Mouse (Mus musculus): ENCODE data around the gene Tacc2.

Tacc2 gene

DNA sequence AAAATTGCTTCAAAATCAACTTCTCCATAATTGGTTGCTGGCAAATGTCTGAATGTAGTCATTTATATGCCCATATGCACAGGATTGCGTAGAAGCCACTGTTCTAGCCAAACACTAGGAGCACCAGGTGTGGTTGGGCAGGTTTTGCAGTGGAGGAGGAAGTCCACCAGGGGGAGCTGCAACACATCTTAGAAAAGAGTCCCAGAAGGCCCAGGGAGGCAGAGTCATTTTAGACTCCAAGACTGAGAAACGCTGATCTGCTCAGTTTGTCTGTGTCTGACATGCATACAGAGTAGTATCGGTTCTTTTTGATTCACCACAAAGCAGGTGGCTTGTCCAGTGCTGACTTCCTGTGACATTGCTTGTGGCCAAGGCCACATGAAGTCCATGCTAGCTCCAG, 193.5 kb downstream of the Tacc2 start:
- peak; percentile 89 for DNase-seq (ENCODE audit: low read depth, low spot score)

DNA sequence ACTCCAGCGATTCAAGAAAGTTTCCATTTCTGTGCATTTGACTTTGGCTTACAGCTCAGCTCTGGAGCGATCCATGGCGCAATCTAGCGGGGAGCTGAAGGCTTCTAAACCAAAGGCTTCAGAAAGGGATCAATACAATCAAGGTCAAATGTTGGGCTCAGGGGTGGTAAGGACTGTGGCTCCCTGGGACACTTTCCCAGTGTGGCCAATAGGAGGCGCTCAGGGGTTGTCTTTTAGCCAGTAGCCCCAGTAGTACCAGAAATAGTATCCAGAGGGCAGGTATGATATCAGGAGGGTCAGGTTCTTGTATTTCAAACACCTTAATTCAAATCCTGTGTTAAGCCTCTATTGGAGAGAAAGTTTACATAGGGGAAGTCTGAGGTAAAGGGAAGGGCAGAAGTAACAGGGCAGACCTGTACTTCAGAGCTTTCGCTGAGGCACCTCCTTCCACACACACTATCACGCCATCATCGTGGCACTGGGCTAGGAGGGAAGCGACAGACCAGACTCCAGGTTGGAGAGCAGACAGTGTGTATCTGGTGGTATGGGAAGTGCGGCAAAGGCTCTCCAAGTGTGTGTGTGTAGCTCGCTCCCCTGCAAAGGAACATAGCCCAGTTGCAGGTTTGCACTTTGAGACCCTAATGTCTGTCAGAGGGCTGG, 196.1 kb downstream of the Tacc2 start:
- DNase-seq (ENCODE audit: low read depth, low spot score), result peak; percentile 64

DNA sequence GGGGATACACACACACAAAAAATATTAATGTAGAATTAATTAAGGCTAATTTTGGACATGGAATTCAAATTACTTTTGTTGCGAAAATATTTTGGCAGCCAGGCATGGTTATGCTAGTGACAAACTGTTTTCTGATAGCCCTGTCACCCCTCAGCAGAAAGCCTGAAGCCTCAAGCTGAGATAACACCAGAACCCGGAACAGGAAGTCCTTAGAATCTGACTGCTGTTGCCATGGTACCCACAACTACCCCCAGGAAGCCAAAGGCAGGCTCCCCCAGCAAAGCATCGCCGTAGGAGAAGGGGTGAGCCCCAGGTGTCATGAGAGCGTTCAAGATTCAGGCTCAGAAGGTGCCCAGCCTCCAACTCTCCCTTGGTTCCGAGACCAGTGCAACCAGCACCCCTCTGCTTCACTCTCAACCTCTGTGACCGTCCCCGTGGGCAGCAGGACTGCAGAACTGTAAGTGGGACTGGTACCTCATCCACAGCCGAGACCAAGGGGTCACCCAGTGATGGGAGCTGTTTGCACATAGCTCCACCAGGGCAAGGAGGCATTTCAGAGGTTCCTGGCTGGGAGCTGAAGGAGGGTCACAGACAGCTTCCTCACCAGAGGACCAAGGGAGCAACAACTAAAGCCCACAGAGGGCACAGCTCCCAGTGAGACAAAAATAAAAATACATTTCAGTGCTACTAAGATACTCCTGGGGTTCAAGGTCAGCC, 196.8 kb downstream of the Tacc2 start, which contains the start of gene Btbd16:
Gene Btbd16, plus strand, starts transcription at position 156 of the 717 bp plus-strand sequence.
- DNase-seq (ENCODE audit: low read depth, low spot score), result no peak

DNA sequence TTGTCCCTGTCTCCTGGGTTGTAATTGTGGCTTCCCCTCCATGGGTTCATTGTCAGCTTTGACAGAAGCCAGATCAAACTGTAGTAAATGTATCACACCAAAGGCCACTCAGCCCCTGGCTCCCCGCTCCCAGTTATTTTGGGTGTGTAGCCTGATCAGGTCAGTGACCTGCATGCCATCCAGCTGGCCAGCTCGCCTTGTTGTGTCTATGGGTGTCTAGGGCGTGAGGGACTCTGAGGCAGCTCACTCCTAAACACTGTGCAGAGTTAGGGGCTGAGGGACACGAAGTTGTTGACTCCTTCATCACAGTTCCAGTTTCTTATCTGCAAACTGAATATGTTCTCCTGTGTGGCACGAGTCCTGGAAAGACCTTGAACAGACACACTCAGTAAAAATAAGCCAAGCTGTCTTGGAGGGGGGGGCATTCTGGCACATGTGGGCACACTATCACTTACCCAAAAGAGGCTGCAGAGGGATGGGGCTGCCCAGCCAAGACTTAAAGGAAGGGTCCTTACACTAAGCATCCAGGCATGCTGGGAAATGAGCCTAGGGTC, 203.7 kb downstream of the Tacc2 start:
- no peak for DNase-seq (ENCODE audit: low read depth, low spot score)

DNA sequence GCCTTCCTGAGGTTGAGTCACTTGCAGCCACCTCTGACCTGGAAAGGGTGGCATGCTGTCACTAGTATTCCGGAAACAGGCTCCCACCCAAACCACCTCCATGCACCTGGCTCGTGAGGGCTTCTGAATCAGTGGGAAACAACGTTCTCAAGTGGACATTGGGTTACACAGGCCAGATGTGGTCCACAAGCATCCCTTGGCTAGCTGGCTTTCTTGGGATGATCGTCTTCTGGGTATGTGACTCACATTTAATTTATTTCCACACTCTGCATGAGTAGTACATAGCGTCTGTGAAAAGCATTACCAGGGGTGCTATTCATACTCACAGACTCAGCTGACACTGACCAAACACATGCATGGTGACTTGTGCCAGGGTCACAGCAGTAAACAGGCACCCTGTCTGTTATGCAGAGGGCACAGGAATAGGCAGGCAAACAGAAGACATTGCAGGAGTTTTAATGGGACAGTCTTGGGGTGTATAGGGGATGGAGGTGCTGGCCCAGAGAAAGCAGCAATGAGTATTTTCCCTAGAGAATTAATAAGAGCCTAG, 205.3 kb downstream of the Tacc2 start:
- peak; percentile 70 for DNase-seq (ENCODE audit: low read depth, low spot score)

DNA sequence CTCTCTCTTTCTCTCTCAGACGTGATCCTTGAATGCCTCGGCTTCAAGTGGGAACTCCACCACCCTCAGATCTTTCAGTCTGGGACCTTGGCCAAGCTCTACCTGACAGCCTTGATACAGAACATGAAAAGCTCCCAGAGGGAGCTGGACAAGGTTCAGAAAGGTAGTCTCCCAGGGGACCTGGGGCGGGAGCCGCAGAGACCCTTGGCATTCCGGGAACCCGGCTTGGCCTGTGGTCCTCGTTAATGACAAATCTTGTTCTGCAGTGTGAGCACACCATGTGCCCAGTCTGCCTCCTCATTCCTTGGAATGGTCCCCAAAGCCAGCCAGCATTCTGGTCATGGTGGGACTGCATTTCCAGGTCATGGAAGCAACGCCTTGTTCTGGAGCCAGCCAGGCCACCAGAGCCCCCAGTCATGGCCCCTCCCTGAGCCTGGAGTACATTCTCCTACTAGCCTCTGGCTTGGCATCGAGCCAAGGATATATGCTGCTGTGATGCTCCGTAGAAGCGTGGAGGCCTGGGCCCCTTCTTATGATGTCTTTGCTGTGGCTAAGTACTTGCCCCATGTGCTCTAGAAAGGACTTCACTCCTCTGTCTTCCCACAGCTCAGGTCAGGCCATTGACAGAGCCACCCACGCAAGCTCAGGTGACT, 208.8 kb downstream of the Tacc2 start:
- DNase-seq (ENCODE audit: low read depth, low spot score), result no peak

DNA sequence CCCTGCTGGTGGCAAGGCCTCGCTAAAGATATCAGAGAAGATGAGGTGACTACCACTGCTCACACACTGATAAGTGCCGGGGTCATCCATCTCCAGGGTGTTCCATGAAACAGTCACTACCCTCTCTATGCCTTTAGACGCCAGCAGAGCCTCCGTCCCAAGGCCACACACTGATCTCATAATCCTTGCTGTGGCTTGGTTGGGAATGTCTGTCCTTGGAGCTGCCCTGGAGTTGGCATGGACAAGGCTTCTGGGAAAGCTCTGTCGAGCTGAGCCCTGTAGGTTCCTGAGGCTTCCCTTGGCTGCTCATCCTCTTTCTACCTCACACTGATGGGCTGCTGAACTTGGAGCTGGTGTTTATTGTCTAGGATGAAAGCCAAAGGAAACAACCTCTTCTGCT, 209.5 kb downstream of the Tacc2 start:
- DNase-seq (ENCODE audit: low read depth, low spot score), result no peak

DNA sequence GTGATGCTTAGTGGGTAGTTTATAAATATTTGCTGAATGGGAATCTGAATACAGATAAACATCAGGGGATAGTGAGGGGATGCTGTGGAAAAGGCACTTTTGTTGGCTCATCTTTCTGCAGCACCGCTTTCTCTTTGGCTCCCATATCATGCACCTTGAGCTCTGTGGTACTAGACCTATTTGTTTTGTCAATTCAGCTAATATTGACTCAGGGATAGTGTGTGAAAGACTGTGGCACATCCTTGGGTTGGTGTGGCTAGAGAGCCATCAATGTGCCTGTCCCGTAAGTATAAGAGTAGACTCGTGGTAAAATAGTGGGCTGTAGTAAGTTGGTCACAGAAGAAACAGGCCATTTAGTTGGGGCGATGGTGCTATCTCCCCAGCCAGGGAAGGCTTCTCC, 210.3 kb downstream of the Tacc2 start:
- DNase-seq (ENCODE audit: low read depth, low spot score), result no peak

DNA sequence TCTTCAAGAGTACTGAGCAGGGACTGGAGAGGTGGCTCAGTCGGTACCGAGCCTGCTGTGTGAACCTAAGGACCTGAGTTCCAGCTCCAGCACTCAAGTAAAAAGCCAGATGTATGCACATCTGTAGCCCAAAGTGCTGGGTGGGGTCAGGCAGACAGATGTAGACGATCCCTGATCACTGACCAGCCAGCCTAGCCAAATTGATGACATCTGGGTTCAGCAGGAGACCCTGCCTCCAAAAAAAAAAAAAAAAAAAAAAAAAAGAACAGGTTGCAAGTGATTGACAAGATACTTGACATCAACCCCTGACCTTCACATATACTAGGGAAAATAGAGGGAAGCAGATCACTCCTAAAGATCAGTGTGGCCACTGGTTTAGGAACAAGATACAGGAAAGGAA, 211.7 kb downstream of the Tacc2 start:
- DNase-seq (ENCODE audit: low read depth, low spot score), result no peak

DNA sequence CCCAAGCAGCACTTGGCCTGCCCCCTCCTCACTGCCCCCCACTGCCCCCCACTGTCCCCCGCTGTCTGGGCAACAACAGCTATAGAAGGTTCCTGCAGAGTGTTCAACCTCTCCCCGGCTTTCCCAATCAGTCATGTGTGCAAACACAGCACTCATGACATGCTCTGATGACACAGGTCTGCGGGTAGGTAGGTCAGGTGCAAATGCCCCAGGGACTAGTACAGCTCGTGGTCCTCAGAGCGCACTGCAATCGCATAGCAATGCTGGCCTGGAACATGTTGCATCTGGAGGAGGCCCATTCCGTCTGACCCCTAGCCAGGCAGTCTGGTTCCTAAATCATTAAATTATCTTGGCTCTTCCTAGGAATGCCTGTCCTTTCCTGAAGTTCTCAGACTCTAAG, 212.2 kb downstream of the Tacc2 start:
- DNase-seq (ENCODE audit: low read depth, low spot score), result no peak

DNA sequence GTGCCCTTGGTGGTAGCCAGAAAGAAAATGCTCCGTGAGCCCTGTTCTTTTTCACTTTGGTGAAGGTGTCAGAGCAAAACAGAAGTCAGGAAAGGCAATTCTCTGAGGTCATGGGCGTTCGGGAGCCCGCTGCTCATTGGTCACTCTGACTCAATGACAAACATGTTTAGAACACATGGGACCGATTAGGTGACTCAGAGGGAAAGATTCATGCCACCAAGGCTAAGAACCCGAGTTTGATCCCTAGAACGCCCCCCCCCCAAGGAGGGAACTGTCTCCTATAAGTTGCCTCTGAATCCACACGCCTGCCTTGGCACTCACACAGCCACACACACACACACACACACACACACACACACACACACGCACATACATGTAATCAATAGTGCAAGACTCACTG, 216.4 kb downstream of the Tacc2 start:
- DNase-seq (ENCODE audit: low read depth, low spot score), result peak; percentile 64

DNA sequence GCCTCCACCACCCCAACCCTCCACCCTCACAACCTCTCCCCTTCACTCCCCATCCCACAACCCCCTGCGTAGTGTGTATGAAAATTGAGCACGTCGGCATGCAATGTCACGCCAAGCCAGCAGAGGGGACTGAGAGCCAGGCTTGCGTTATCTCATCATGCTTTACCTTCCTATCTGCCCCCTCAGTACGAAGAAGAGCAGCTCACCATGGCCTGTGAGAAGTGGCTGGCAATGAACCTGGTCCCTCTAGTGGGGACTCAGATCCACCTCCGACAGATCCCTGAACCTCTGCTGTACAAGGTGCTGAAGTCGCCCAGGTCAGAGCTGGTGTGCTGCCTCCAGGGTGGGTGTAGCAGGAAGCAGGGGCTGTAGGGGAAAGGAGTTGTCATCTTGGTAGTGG, 219.5 kb downstream of the Tacc2 start:
- DNase-seq (ENCODE audit: low read depth, low spot score), result no peak

DNA sequence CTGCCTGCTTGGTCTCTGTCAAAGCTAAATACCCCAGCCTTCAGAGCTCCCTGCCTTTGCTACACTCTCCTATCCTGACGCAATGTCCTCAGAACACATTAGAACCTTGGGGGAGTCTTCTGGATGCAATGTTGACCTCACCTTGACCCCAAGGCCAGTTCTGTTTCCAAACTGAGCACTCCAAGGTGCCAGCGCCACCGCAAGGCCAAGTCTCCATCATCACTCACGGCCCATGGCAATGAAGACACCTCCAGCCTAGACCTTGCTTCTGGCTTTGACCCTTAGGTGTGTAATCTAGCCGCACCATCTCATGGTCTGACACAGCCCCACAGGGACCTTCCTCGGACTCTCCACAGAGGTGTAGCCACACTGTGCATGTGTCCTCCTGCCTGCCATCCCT, 220.3 kb downstream of the Tacc2 start:
- DNase-seq (ENCODE audit: low read depth, low spot score), result no peak

DNA sequence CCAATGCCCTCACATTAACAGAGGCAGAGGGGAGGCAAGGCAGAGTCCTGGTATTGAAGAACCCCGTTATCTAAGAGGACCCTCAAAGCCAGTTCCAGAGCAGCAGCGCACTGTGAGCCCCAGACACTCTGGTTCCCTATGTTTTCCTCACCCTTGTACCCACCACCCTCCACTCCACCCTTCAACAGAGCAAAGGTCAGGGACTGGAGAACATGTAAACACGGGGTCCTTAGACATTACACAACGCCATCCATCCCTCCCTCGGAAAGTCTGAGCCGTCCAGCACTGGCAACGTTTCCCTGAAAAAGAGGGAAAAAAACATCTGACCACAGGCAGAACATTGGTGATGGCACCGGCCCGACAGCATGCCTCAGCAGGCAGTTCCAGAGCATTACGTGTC, 222.2 kb downstream of the Tacc2 start:
- no peak for DNase-seq (ENCODE audit: low read depth, low spot score)

DNA sequence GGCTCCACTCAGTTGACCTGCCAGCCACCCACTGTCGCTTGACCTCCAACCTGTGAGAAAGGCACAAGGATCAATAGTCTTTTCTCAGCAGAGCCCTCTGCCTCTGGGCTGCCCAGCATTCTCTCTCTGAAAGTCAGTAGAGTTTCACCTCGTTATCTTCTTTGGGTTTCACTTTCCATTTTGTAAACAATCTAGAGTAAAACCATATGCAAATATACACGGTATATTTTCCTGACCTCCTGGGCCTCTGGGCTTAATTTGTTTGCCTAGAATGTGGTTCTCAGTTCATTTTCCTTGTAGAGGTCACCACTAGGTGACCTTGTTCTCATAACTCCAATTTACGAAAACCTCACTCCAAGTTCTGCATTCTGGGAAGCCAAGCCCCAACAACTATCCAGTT, 223.4 kb downstream of the Tacc2 start:
- no peak for DNase-seq (ENCODE audit: low read depth, low spot score)

DNA sequence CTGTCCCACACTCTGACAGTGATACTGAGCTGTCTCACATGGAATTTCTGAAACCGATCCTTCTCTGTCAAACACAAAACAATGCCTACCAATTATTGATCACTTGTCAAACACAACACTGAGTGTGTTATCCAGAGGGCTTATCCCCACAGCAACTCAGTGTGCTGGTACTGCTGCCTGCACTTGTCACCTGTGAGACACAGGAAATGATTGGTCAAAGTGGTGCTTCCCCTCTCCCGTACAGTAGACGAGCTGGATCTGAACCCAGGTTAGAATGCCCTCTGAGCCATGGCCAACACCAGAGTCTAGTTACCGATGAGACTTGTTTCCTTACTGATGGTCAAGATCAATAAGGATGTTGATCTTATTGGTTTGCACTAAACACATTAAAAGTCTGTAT, 224.6 kb downstream of the Tacc2 start:
- DNase-seq (ENCODE audit: low read depth, low spot score), result no peak

DNA sequence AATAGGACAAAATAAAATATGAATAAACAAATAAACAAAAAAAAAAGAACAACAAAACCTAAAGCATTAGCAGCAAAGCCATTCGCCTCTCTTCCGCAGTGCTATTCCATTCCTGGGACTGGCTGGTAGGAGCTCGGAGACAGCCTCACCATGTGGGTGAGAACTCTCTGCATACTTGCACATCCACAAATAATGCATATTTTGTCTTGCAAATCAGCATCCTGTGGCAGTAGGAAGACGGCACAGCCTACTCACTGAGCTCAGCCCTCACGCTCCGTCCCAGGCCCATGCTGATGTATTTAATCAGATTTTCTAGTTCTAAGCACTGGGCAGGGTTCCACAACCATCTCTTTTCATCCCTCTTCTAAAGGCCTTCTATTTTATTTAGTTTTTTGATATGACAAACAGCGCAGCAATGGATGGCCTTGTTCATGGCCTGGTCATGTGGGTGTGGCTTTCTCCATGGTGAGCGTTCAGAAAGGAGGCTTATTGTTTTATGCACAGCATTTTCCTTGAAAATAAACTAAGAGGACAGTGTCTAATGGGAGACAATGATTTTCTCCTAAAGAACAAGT, 226.1 kb downstream of the Tacc2 start:
- no peak for DNase-seq (ENCODE audit: low read depth, low spot score)

DNA sequence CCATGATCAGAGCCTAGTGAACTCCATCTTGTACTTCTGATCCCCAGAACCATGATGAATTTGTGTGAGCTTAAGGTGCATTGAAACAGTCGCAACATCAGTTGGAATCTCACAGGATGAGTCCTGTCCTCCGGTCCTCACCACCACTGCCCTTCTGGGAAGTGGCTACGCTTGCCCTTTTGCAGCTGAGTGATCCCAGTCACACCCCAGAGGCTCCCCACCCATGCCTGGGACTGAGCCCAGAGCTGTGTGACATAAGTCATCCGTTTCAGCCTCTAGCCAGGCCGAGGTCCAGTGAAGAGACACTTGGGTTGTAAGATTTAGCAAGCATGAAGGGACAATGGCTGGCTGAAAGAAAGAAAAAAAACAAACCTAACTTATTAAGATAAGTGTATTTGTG, 227.8 kb downstream of the Tacc2 start:
- no peak for DNase-seq (ENCODE audit: low read depth, low spot score)

DNA sequence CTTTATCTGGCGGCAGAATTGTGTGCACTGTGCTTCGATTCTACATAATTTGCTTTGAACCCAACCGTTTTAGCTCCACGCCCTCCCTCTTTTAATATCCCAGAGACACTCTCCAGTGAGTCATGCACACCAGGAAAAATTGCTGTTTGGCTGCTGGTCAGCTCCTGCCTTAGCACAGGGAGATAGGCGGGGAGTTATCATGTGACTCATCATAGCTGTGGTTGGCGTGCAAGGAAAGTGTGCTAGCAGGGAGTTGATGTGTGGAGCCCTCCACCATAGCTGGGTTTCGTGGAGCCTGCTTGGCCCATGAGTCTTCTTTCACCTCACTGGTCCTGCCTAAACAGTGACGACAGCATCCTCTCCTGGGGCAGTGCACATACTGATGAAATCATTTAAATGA, 230.5 kb downstream of the Tacc2 start:
- peak; percentile 93 for DNase-seq (ENCODE audit: low read depth, low spot score)

DNA sequence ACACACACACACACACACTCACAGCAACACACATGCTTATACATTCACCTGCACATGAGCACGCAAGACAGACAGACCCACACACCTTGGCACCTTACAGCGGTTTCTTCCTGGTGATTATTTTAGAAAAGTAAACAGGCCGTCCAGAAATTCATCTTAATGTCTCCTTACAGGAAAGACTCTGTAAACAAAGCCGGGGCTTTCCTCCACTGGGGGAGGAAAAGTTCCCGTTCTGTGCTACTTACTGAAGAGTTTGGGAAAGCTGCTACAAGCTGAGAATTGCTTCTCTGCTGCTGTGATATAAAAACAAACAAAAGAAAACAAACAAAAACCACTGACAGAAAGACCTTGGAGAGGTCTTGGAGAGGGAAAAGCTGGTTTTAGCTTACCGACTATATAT, 231.5 kb downstream of the Tacc2 start:
- DNase-seq (ENCODE audit: low read depth, low spot score), result no peak

DNA sequence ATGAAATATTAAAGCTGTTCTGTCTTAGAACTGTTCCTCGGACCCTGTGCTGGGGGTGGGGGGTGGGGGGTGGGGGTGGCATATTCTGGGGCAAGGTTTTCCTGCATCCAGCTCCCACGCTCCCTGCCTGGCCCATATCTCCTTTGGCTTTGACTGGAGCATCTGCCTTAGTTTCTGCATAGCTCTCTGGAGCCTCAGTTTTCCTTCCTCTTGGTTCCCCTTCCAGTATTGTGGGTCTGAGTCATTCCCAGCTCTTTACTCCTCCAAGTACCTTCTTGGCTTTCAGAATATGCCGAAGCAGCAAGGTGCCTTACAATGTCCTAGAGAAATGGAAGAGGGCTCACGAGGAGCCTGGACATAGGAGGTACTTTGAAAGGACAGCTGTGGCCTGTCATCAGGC, 233.0 kb downstream of the Tacc2 start:
- DNase-seq (ENCODE audit: low read depth, low spot score), result no peak

DNA sequence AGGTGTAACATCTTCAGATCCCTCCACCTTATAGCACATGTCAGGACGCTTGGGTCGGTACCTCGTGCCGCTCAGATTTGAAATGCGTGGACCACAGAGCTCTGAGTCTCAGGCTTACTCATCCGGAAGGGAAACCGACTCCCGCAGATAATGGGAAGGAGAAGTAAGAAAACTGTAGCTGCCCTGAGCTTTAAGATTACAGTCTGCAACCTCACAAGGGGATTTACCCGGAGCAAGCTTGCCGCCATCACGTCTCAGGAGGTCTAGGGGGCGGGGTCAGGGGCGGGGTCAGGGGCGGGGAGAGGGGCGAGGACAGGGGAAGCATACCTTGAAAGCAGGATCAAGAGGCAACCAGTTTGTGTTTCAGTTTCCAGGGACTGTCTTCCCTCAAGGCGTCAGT, 235.2 kb downstream of the Tacc2 start:
- no peak for DNase-seq (ENCODE audit: low read depth, low spot score)
